Mouse (Mus musculus): Measurements from ENCODE around the gene Arl8b. TPM values are rescaled to one million over a fixed set of nuclear protein-coding genes. Genes with fewer than 3 reads are reported as not detected.

The Arl8b gene
- total RNA-seq, 2 experiments from 2014 or later: 69.5 to 72.6 TPM

GRCm38 (mm10) chr6:108829386-108830370 is 46.8 kb downstream of the Arl8b start:
- intact Hi-C loops (cut with DNase I; ENCODE audit: low total_unique reads): no loop called here
- DNase-seq: peak; percentile 24

GRCm38 (mm10) chr6:108832170-108832569 is 49.3 kb downstream of the Arl8b start:
- intact Hi-C loops (cut with DNase I; ENCODE audit: low total_unique reads): no loop called here
- DNase-seq: no peak

- no peak for DNase-seq
- intact Hi-C loops (cut with DNase I; ENCODE audit: low total_unique reads): no loop called here
Measured at GRCm38 (mm10) chr6:108832989-108833388, 50.1 kb downstream of the Arl8b start.

- DNase-seq: no peak
- intact Hi-C loops (cut with DNase I; ENCODE audit: low total_unique reads): no loop called here
Measured at GRCm38 (mm10) chr6:108833963-108834697, 51.2 kb downstream of the Arl8b start.

GRCm38 (mm10) chr6:108835765-108836691 is 53.1 kb downstream of the Arl8b start:
- DNase-seq: no peak
- intact Hi-C loops (cut with DNase I; ENCODE audit: low total_unique reads): no loop called here

GRCm38 (mm10) chr6:108837081-108837480 is 54.2 kb downstream of the Arl8b start:
- no peak for DNase-seq
- intact Hi-C loops (cut with DNase I; ENCODE audit: low total_unique reads): no loop called here

- intact Hi-C loops (cut with DNase I; ENCODE audit: low total_unique reads): no loop called here
- no peak for DNase-seq
Measured at GRCm38 (mm10) chr6:108837958-108838357, 55.1 kb downstream of the Arl8b start.

- DNase-seq: no peak
- intact Hi-C loops (cut with DNase I; ENCODE audit: low total_unique reads): no loop called here
Measured at GRCm38 (mm10) chr6:108839432-108839831, 56.5 kb downstream of the Arl8b start.

GRCm38 (mm10) chr6:108840861-108841640 is 58.2 kb downstream of the Arl8b start:
- intact Hi-C loops (cut with DNase I; ENCODE audit: low total_unique reads): no loop called here
- no peak for DNase-seq

GRCm38 (mm10) chr6:108843664-108844063 is 60.8 kb downstream of the Arl8b start:
- intact Hi-C loops (cut with DNase I; ENCODE audit: low total_unique reads): no loop called here
- DNase-seq: no peak

- intact Hi-C loops (cut with DNase I; ENCODE audit: low total_unique reads): no loop called here
Measured at GRCm38 (mm10) chr6:108844093-108844492, 61.2 kb downstream of the Arl8b start.

GRCm38 (mm10) chr6:108844771-108845170 is 61.9 kb downstream of the Arl8b start:
- intact Hi-C loops (cut with DNase I; ENCODE audit: low total_unique reads): no loop called here
- no peak for DNase-seq

More at GRCm38 (mm10) chr6:108844093-108844492, 61.2 kb downstream of the Arl8b start:
- no peak for DNase-seq

- intact Hi-C loops (cut with DNase I; ENCODE audit: low total_unique reads): no loop called here
- no peak for DNase-seq
Measured at GRCm38 (mm10) chr6:108852088-108852670, 69.3 kb downstream of the Arl8b start.

- intact Hi-C loops (cut with DNase I; ENCODE audit: low total_unique reads): no loop called here
- DNase-seq: no peak
Measured at GRCm38 (mm10) chr6:108852986-108853385, 70.1 kb downstream of the Arl8b start.

GRCm38 (mm10) chr6:108858583-108858982 is 75.7 kb downstream of the Arl8b start:
- intact Hi-C loops (cut with DNase I; ENCODE audit: low total_unique reads): no loop called here
- DNase-seq: no peak

- intact Hi-C loops (cut with DNase I; ENCODE audit: low total_unique reads): no loop called here
- DNase-seq: no peak
Measured at GRCm38 (mm10) chr6:108861226-108861625, 78.3 kb downstream of the Arl8b start.

- intact Hi-C loops (cut with DNase I; ENCODE audit: low total_unique reads): no loop called here
- DNase-seq: peak; percentile 9
Measured at GRCm38 (mm10) chr6:108862548-108862947, 79.6 kb downstream of the Arl8b start.

- intact Hi-C loops (cut with DNase I; ENCODE audit: low total_unique reads): no loop called here
- DNase-seq: no peak
Measured at GRCm38 (mm10) chr6:108866317-108866716, 83.4 kb downstream of the Arl8b start.
